Mouse (Mus musculus) right cerebral cortex, postnatal 14 days (tissue): Measurements from ENCODE around the gene Wnt11.
A peak's percentile ranks its signal among the peaks of the same experiment; 100 is the strongest.

Source experiments
- DNase-seq: peaks from one replicate; pipeline ENCODE4 v3.0.0; 2022

Wnt11 gene

GRCm38 (mm10) chr7:98867794-98868150 lies 32.9 kb downstream of the Wnt11 start:
- DNase-seq, result no peak

DNA sequence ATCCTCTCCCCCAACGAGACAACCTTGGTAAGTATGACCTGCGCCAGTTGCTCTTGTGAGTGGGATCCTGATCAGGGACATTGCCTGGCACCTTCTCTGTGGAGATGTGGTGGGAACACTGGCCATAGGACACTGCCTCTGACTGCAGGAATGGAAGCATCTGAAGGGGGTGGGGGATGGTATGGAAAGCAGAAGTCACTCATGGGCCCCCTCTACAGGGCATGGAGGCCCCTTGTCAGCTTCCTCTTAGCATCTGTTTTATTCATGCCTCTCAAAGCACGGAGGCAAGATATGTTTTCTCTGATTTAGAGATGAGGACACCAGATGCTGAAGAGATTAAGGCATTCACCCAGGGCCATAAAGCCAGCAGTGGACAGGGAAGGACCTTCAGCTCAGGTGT lies 34.2 kb downstream of the Wnt11 start:
- no peak for DNase-seq

DNA sequence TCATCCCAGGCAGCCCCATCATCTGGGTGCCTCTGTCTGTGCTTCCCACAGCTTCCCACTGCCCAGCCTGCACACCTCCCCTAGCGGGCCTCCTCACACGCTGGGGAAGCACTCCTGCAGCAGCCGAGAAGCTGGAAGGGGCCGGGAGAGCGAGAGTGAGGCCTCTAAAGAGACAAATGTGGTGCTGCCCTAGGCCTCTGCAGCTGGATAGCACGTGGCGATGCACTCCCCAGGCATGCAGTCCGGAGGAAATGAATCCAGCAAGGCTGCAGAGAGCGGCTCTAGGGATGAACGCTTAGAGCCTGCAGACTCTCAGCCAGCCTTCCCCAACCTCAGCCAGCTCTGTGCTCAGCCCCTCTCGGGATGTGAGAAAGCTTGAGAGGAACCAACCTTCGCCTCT lies 35.9 kb downstream of the Wnt11 start:
- no peak for DNase-seq

DNA sequence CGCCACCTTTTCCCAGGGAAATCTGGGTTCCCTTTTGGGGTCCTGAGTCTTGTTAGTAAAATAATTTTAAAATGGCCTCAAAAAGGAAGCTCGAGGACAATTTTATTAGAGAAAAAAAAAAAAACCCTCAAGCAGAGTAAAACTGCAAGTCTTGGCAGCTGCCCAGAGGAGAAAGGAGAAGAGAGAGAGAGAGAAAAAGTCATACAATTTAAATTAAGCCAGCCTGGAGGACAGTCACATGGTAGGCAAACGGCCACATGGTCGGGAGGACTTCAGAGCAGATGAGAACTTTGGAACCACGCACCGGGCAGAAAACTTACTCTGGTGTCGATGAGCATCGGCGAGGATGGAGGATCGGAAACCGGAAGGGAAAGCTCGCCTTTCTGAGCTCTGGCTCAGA lies 37.0 kb downstream of the Wnt11 start:
- peak; percentile 25 for DNase-seq

- DNase-seq, result no peak
These were observed 38.4 kb downstream of the Wnt11 start for GRCm38 (mm10) chr7:98873316-98873715.

GRCm38 (mm10) chr7:98874411-98874951 lies 39.6 kb downstream of the Wnt11 start:
- no peak for DNase-seq

DNA sequence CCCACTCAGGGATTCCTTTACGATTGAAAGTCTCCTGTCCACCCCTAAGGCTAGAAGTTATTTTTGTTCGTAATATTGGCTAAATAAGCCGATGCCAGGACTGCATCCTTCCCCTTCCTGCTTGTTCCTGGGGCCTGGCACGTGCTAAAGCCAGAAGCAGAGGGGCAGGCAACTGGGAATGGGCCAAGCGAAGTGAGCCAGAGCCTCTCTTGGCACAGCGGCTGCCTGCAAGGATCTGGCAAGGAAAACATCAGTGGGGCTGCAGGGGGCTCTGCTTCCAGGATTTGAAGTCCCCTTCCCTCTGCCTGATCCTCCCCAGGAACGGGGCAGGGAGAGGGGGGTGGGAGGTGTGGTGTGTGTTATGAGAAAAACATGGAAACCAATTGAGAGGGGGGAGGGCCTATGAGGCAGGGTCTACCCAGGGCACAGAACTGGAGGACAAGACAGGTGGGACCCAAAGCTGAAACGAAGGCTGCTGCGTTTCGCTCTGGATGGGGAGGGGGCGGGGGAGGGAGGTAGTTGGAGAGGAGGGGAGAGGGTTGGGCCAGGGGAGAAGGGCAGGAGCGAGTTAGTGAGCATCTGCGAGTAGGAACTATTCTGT lies 40.6 kb downstream of the Wnt11 start:
- no peak for DNase-seq

DNA sequence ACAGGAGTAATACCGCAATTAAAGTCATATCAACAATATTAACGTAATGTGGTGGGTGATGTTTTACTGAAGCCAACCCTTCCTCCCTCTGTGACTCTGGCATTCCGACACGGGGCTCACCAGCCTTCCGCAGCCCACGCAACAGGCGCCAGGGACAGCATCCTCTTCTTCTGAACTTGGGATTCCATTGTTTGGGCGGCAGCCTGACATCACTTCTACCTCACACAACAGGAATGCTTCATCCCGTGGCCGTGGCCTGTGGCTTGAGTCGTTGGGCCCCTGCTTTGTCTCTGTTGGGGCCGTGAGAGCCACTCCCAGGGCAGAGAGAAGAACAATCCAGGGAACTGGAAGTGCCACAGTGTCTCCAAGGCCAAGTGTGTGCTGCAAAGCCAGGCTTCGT lies 41.2 kb downstream of the Wnt11 start:
- no peak for DNase-seq

- DNase-seq, result no peak
These were observed 44.3 kb downstream of the Wnt11 start for GRCm38 (mm10) chr7:98879176-98879575.

GRCm38 (mm10) chr7:98881887-98882286 lies 47.0 kb downstream of the Wnt11 start:
- no peak for DNase-seq

- no peak for DNase-seq
These were observed 52.9 kb downstream of the Wnt11 start for GRCm38 (mm10) chr7:98887811-98888261.

GRCm38 (mm10) chr7:98888810-98889209 lies 53.9 kb downstream of the Wnt11 start:
- DNase-seq, result no peak

- DNase-seq, result no peak
These were observed 54.3 kb downstream of the Wnt11 start for GRCm38 (mm10) chr7:98889211-98889610.

DNA sequence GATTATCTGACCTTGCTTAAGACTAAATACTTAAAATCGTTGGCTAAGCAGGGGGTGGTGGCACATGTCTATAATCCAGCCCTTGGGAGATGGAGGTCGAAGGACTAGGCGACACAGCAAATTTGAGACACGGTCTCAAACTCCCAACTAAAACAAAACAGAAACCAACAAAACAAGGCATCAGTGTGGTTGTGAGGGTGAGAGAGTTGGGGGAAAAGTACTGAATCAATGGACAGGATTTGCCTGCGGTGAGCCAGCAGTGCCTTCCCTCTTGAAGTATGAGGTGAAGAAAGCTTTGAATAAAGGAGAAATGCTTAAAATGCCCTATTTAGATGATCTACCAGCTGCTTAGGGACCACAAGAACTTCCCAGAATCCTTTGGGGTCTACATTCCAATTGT lies 58.2 kb downstream of the Wnt11 start:
- DNase-seq, result no peak

GRCm38 (mm10) chr7:98894305-98894704 lies 59.4 kb downstream of the Wnt11 start:
- DNase-seq, result no peak

- DNase-seq, result no peak
These were observed 59.9 kb downstream of the Wnt11 start for GRCm38 (mm10) chr7:98894768-98895167.

DNA sequence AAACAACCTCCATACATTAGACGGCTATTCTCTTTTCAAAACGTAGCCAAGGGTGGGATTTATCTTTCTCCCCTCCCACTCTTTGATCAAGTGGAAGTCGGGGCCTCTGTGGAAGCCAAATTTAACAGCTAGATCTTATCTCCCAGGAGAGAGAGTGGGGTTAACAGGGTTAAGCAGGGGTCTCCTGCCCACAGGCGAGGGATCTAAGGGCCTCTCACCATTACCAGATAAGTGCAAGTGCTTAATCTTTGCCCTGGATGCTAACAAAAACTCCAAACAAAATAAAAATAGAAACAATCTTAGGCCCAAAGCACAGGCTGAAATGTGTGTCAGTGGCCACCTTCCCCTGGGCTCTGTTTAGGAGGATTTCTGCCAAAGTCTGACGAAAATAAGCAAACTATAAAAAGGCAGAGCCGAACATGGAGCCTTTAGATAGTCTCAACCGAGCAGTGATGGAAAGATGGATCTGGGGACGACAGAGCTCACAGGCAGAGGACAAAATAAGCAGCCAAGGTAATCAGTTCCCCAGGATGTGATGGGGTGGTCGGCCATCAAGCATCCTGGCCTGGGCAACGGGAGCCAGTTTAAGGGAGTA lies 60.7 kb downstream of the Wnt11 start:
- no peak for DNase-seq

- no peak for DNase-seq
These were observed 62.4 kb downstream of the Wnt11 start for GRCm38 (mm10) chr7:98897323-98897722.

- DNase-seq, result no peak
These were observed 64.9 kb downstream of the Wnt11 start for GRCm38 (mm10) chr7:98899815-98900214.

GRCm38 (mm10) chr7:98901120-98901519 lies 66.2 kb downstream of the Wnt11 start:
- no peak for DNase-seq

DNA sequence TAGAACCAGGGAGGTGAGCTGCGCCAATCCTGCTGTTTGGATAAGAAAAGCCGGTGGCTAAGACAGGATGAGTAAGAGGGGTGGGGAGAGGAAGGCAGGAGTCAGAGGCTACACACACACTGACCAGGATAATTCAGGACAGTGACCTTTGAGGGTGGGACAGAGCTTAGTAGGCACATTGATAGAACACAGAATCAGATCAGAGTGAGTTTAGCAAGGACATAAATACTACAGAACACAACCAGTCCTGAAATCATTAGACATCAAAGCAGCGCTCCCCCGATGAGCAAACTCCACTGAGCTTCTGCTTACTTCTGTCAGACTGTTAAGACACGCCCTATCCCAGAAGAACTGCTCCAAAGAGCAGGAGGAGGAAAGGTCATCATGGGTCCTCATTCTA lies 69.0 kb downstream of the Wnt11 start:
- no peak for DNase-seq
